Mouse (Mus musculus): Measurements from ENCODE around the gene Txlng.
"Not testable (repeated sequence)": the region's sequence is repeated elsewhere in the genome, so short reads cannot be mapped to it uniquely, and the experiment has no call there.

The Txlng gene

GRCm38 (mm10) chrX:162829203-162829708 lies at the start of gene Txlng:
TSS of gene Txlng (minus strand) at chrX:162829454.
- DNase-seq = peak; percentile 82 to 91

- DNase-seq = no peak
Observed at GRCm38 (mm10) chrX:162878236-162878635, 49.0 kb upstream of the Txlng start.

- DNase-seq = no peak
Observed at GRCm38 (mm10) chrX:162873761-162874160, 44.5 kb upstream of the Txlng start.

- DNase-seq = peak in 1 of 2 experiments; percentile 14
Observed at GRCm38 (mm10) chrX:162871734-162872517, 42.7 kb upstream of the Txlng start.

- no peak for DNase-seq
Observed at GRCm38 (mm10) chrX:162868294-162868965, 39.2 kb upstream of the Txlng start.

- no peak for DNase-seq
Observed at GRCm38 (mm10) chrX:162848682-162849081, 19.4 kb upstream of the Txlng start.

GRCm38 (mm10) chrX:162845531-162845930 lies 16.3 kb upstream of the Txlng start:
- DNase-seq = no peak

- no peak for DNase-seq
Observed at GRCm38 (mm10) chrX:162844447-162845100, 15.3 kb upstream of the Txlng start.

- no peak for DNase-seq
Observed at GRCm38 (mm10) chrX:162832101-162832500, 2.8 kb upstream of the Txlng start.

- no peak for DNase-seq
Observed at GRCm38 (mm10) chrX:162831542-162831941, 2.3 kb upstream of the Txlng start.

GRCm38 (mm10) chrX:162831036-162831435 lies 1.8 kb upstream of the Txlng start:
- DNase-seq = no peak

- DNase-seq = not testable (repeated sequence)
Observed at GRCm38 (mm10) chrX:162830313-162830712, 1.1 kb upstream of the Txlng start.

- DNase-seq = no peak
Observed at GRCm38 (mm10) chrX:162829741-162830140, 487 bp upstream of the Txlng start.

- DNase-seq = peak in 1 of 2 experiments; percentile 19
Observed at GRCm38 (mm10) chrX:162828783-162829182, 471 bp downstream of the Txlng start.

- no peak for DNase-seq
Observed at GRCm38 (mm10) chrX:162828016-162828415, 1.2 kb downstream of the Txlng start.

GRCm38 (mm10) chrX:162800371-162800770 lies 28.9 kb downstream of the Txlng start:
- DNase-seq = peak; percentile 6 to 41

GRCm38 (mm10) chrX:162791392-162791791 lies 37.9 kb downstream of the Txlng start:
- DNase-seq = peak in 1 of 2 experiments; percentile 7

- no peak for DNase-seq
Observed at GRCm38 (mm10) chrX:162788372-162788771, 40.9 kb downstream of the Txlng start.

- DNase-seq = no peak
Observed at GRCm38 (mm10) chrX:162770726-162771125, 58.5 kb downstream of the Txlng start.

GRCm38 (mm10) chrX:162761716-162762395 lies 67.4 kb downstream of the Txlng start:
- no peak for DNase-seq

GRCm38 (mm10) chrX:162760958-162761515 lies 68.2 kb downstream of the Txlng start:
- no peak for DNase-seq

Data from spleen, adult 18-20 months (tissue).